Mouse (Mus musculus) liver, adult 10 weeks (tissue): ENCODE results near the gene Strn4. TPM values are rescaled to one million over a fixed set of nuclear protein-coding genes. Genes with fewer than 3 reads are reported as not detected.

Experiments
- polyA plus RNA-seq: library from polyadenylated mRNA; stranded (reverse); fragments of 350-450 nt; fragmentation: Illumina TruSeq; extraction: RNeasy Lipid Tissue Mini Kit (QIAGEN cat#74804); gene quantifications from one replicate; pipeline ENCODE4 v1.2.3, GENCODE M21; 2014; ENCODE audit warnings: low read depth, low replicate concordance

Strn4 gene
- polyA plus RNA-seq = 7.9 TPM

GRCm38 (mm10) chr7:16815351-16815941, at the start of gene Strn4:
Strn4 (plus strand) TSS chr7:16815889.

GRCm38 (mm10) chr7:16780825-16781554, 34.7 kb upstream of the Strn4 start, which contains the start of gene Slc1a5:
Slc1a5 (plus strand) TSS chr7:16781340.

GRCm38 (mm10) chr7:16816475-16817122, 910 bp downstream of the Strn4 start, which contains the start of gene Fkrp:
Fkrp (minus strand) TSS chr7:16816732.

GRCm38 (mm10) chr7:16842645-16843063, 27.0 kb downstream of the Strn4 start, which contains the start of gene Prkd2:
Prkd2 (plus strand) TSS chr7:16842902.

GRCm38 (mm10) chr7:16875310-16875325, 59.4 kb downstream of the Strn4 start, which contains the start of gene Dact3:
Dact3 (plus strand) TSS chr7:16875317.

Other genes with a start within 250 kb of the Strn4 start
- 18.5 TPM for gene Arhgap35, start 200.9 kb upstream of the Strn4 start, polyA plus RNA-seq
- not detected for gene Ceacam15, start 140.2 kb upstream of the Strn4 start, polyA plus RNA-seq
- gene Ceacam9, start 94.0 kb upstream of the Strn4 start, polyA plus RNA-seq = not detected
- gene Ap2s1, start 77.5 kb upstream of the Strn4 start, polyA plus RNA-seq = 42.6 TPM
- gene Slc1a5, start 34.5 kb upstream of the Strn4 start, polyA plus RNA-seq = 0.87 TPM
- 4.2 TPM for gene Fkrp, start 843 bp downstream of the Strn4 start, polyA plus RNA-seq
- gene Prkd2, start 27.0 kb downstream of the Strn4 start, polyA plus RNA-seq = 0.56 TPM
- 0.24 TPM for gene Dact3, start 59.4 kb downstream of the Strn4 start, polyA plus RNA-seq
- gene Gng8, start 75.9 kb downstream of the Strn4 start, polyA plus RNA-seq = not detected
- not detected for gene Ptgir, start 90.6 kb downstream of the Strn4 start, polyA plus RNA-seq
- 12.5 TPM for gene Calm3, start 108.2 kb downstream of the Strn4 start, polyA plus RNA-seq
- gene Pnmal2, start 128.8 kb downstream of the Strn4 start, polyA plus RNA-seq = not detected
- gene Pnmal1, start 143.8 kb downstream of the Strn4 start, polyA plus RNA-seq = not detected
- gene Gm42372, start 167.2 kb downstream of the Strn4 start, polyA plus RNA-seq = not detected
- 0.13 TPM for gene Ccdc8, start 176.8 kb downstream of the Strn4 start, polyA plus RNA-seq
- 9.2 TPM for gene Ppp5c, start 212.0 kb downstream of the Strn4 start, polyA plus RNA-seq
- gene Hif3a, start 246.5 kb downstream of the Strn4 start, polyA plus RNA-seq = 0.08 TPM